Mouse (Mus musculus) gonadal fat pad, adult 2 months (tissue): ENCODE data around the gene Prune1. TPM values are rescaled to one million over a fixed set of nuclear protein-coding genes. Genes with fewer than 3 reads are reported as not detected.

Experiments used
- DNase-seq: peaks from one replicate; pipeline ENCODE4 v3.0.0-alpha.2; 2012; ENCODE audit warnings: low read depth
- polyA plus RNA-seq: library from polyadenylated mRNA; depleted of rRNA; stranded (reverse); fragments of >200 nt; gene quantifications from 2 replicates; pipeline ENCODE4 v1.2.3, GENCODE M21; 2012

The Prune1 gene
- polyA plus RNA-seq, 1 experiment: 28.2 TPM

GRCm38 (mm10) chr3:95237541-95238099 is 44.3 kb downstream of the Prune1 start:
- DNase-seq: no peak

GRCm38 (mm10) chr3:95235386-95236301 is 46.2 kb downstream of the Prune1 start:
- no peak for DNase-seq

- no peak for DNase-seq
Observed at GRCm38 (mm10) chr3:95233303-95233980, 48.4 kb downstream of the Prune1 start.

- DNase-seq: no peak
Observed at GRCm38 (mm10) chr3:95232771-95233170, 49.1 kb downstream of the Prune1 start.

GRCm38 (mm10) chr3:95231298-95232221 is 50.3 kb downstream of the Prune1 start, which contains the start of gene Mllt11:
Gene Mllt11 (minus strand): TSS chr3:95232171.
- DNase-seq: no peak

GRCm38 (mm10) chr3:95230495-95231297 is 51.2 kb downstream of the Prune1 start:
- DNase-seq: no peak

GRCm38 (mm10) chr3:95229781-95230494 is 51.9 kb downstream of the Prune1 start:
- DNase-seq: no peak

GRCm38 (mm10) chr3:95228894-95229780 is 52.7 kb downstream of the Prune1 start:
- no peak for DNase-seq

GRCm38 (mm10) chr3:95228148-95228893 is 53.6 kb downstream of the Prune1 start, which contains the start of gene Cdc42se1:
Gene Cdc42se1 (plus strand): TSS chr3:95228732.
- DNase-seq: no peak

GRCm38 (mm10) chr3:95227214-95227613 is 54.7 kb downstream of the Prune1 start:
- no peak for DNase-seq

GRCm38 (mm10) chr3:95224295-95224694 is 57.6 kb downstream of the Prune1 start:
- no peak for DNase-seq

- no peak for DNase-seq
Observed at GRCm38 (mm10) chr3:95223041-95223440, 58.8 kb downstream of the Prune1 start.

GRCm38 (mm10) chr3:95218466-95219137 is 63.3 kb downstream of the Prune1 start:
- no peak for DNase-seq

GRCm38 (mm10) chr3:95217255-95218134 is 64.4 kb downstream of the Prune1 start, which contains the start of gene Gabpb2:
Gene Gabpb2 (minus strand): TSS chr3:95217916.
- DNase-seq: no peak

GRCm38 (mm10) chr3:95216655-95217254 is 65.1 kb downstream of the Prune1 start:
- no peak for DNase-seq

- DNase-seq: no peak
Observed at GRCm38 (mm10) chr3:95213609-95213975, 68.3 kb downstream of the Prune1 start.
